Mouse (Mus musculus): Measurements from ENCODE around the gene Camk2d. TPM values are rescaled to one million over a fixed set of nuclear protein-coding genes. Genes with fewer than 3 reads are reported as not detected.
A peak's percentile ranks its signal among the peaks of the same experiment; 100 is the strongest.

Gene Camk2d
- polyA plus RNA-seq, 1 experiment from 2014 or later: 109 TPM

DNA sequence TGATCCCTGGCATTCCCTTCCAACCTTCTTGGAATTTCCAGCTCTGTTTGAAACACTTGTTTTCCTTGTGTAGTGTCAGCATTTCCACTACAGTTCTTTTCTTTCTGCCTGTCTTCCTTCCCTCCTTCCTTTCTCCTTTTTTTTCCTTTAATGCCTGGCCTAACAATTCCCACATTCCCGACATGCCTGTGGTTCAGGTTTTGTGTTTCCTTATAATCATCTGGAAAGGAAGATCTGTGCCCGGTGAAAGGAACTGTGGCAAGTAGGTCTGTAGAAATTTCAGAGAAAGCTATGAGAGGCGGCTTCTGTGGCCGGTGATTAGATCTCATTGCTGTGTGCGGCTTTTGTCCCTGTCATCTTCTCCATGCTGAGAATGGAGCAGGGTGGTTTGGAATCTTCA is 139.1 kb downstream of the Camk2d start:
- no peaks in the 10 kb centered on the region for H3K36me3 ChIP-seq (replicated peaks; ENCODE audit: control insufficient read depth, insufficient read depth)
- no peak overlapping the region for H3K27ac ChIP-seq
- H3K4me1 ChIP-seq (replicated peaks; ENCODE audit: control insufficient read depth, insufficient read depth, low read length): no peaks in the 10 kb centered on the region
- ATAC-seq (ENCODE audit: low FRiP score) (no peak), DNase-seq (ENCODE audit: low spot score) (no peak)
- H3K27me3 ChIP-seq (ENCODE audit: control insufficient read depth, insufficient read depth, low read length): no peaks in the 10 kb centered on the region
- WGBS: 87% methylated on average over 5 of the region's 5 CpGs
- H3K9ac ChIP-seq: no peak overlapping the region
- H3K4me3 ChIP-seq (replicated peaks; ENCODE audit: low read length): no peak overlapping the region
- no peaks in the 10 kb centered on the region for H3K9me3 ChIP-seq (ENCODE audit: control insufficient read depth, low read length)
- H3K4me2 ChIP-seq (replicated peaks): no peak overlapping the region

DNA sequence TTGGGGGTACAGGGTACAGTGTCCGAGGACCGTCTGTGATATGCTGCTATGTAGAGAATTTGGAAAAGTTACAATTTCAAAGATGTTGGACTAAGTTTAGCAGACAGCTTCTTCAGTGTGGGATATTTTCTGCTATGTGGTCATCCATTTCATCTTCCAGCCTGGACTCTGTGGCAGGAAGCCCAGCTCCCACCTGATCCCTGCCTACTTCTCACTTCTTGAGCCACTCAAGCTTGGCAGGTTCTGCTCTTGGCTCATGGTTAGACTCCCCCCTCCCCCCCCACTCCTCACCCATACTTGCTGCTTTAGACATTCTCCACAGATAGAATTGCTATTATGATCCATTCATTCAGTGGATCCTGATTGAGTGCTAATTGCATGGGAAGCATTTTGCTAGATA is 141.0 kb downstream of the Camk2d start:
- ATAC-seq (ENCODE audit: low FRiP score) (no peak), DNase-seq (ENCODE audit: low spot score) (no peak)
- no peaks in the 10 kb centered on the region for H3K36me3 ChIP-seq (replicated peaks; ENCODE audit: control insufficient read depth, insufficient read depth)
- no peaks in the 10 kb centered on the region for H3K4me1 ChIP-seq (replicated peaks; ENCODE audit: control insufficient read depth, insufficient read depth, low read length)
- no peak overlapping the region for H3K9ac ChIP-seq
- no peaks in the 10 kb centered on the region for H3K27me3 ChIP-seq (ENCODE audit: control insufficient read depth, insufficient read depth, low read length)
- no peak overlapping the region for H3K4me2 ChIP-seq (replicated peaks)
- H3K9me3 ChIP-seq (ENCODE audit: control insufficient read depth, low read length): no peaks in the 10 kb centered on the region
- no peak overlapping the region for H3K27ac ChIP-seq
- 99% methylated on average over 2 of the region's 2 CpGs for WGBS
- no peak overlapping the region for H3K4me3 ChIP-seq (replicated peaks; ENCODE audit: low read length)

DNA sequence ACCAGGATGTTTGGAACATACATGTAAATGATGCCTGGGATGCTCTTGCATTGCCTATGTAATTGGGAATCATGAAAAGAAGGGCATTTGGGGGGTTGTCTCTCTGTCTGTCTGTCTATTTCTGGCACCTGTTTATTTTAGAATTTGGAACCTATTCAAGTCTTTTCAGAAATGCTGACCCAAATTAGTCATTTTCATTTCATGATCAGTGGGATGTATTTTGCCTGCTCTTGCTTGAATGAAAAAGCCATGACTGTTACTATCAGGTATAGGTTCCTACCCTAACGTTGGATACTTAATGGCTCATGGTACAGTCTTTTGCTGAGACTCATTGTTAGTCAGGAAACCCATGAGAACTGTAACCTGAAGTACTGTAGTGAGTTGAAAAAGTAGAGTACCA is 144.0 kb downstream of the Camk2d start:
- Histone ChIP-seq H3K9ac (no peak overlapping the region), H3K4me3 (replicated peaks; ENCODE audit: low read length) (no peak overlapping the region), H3K4me1 (replicated peaks; ENCODE audit: control insufficient read depth, insufficient read depth, low read length) (no peaks in the 10 kb centered on the region), H3K4me2 (replicated peaks) (no peak overlapping the region), H3K27me3 (ENCODE audit: control insufficient read depth, insufficient read depth, low read length) (no peaks in the 10 kb centered on the region), H3K27ac (no peak overlapping the region), H3K36me3 (replicated peaks; ENCODE audit: control insufficient read depth, insufficient read depth) (no peaks in the 10 kb centered on the region), H3K9me3 (ENCODE audit: control insufficient read depth, low read length) (no peaks in the 10 kb centered on the region)
- ATAC-seq (ENCODE audit: low FRiP score) (no peak), DNase-seq (ENCODE audit: low spot score) (no peak)
- WGBS: 89% methylated on average over 1 of the region's 1 CpGs

DNA sequence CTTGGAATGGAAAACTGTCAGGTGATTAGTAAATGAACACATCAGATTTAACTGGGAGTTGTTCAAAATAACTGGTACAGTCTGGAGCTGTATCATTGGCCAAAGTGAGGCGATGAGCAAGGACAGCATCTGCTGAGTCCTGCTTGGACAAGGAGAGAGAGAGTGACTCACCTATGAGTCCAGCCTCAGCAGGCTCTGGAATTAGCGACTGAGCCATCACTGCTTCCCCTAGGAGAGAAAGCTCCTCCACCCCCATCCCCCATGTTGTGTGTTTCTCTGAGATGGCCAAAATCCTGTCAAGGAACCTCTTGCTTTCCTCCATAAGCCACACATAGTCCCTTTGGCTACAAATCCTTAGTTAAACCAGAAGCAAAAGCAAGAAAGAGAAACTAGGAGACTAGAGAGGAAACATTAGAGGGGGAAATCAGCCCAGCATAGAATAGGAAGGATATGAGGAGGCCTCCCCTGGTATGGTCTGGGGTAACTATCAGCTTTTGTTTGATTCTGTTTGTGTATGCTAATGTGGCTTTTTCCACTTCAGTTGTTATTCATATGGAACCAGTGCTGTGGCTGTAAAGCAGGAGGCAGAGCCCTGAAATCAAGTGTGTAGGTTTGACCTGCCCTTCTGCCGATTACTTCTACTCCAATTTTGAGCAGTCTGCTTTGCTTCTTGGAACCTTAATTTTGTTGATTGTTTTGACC is 148.5 kb downstream of the Camk2d start:
- Histone ChIP-seq H3K9ac (no peak overlapping the region), H3K27me3 (ENCODE audit: control insufficient read depth, insufficient read depth, low read length) (no peaks in the 10 kb centered on the region), H3K36me3 (replicated peaks; ENCODE audit: control insufficient read depth, insufficient read depth) (no peaks in the 10 kb centered on the region), H3K4me3 (replicated peaks; ENCODE audit: low read length) (no peak overlapping the region), H3K4me2 (replicated peaks) (no peak overlapping the region), H3K4me1 (replicated peaks; ENCODE audit: control insufficient read depth, insufficient read depth, low read length) (peaks cover 14% of the 10 kb centered on the region; the same call in 1 of the 2 replicates), H3K27ac (no peak overlapping the region), H3K9me3 (ENCODE audit: control insufficient read depth, low read length) (no peaks in the 10 kb centered on the region)
- no peak for DNase-seq (ENCODE audit: low spot score)
- no peak for ATAC-seq (ENCODE audit: low FRiP score)
- 42% methylated on average over 3 of the region's 3 CpGs for WGBS

DNA sequence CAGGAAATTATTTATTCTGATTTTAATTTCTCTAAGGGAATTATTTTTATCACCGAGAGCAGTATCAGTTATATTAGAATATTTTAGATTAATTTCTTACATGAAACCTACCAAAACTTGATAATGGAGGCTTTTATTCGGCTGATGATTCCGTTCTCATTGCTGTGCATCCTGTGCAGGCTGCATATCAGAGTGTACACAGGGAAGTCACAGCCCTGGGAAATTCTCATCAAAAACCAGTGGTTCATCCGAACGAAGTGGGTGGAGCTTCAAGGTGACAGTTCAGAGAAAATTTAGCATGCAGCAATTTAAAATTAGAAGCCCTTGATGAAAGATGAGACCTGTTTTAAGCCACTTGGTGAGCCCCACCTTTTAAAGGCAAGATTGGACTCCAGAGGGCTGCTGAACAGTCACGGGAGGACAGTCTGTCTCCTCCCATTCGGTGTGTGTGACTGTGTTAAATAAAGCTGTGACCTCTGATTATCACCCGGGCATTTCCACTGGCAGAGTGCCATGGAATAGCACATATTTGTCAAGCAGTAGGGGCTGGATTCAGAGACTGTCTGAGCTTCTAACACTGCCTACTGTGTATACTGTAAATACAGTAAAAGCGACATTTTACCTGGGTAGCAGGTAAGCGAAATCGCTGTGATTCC is 150.2 kb downstream of the Camk2d start:
- no peak overlapping the region for H3K4me3 ChIP-seq (replicated peaks; ENCODE audit: low read length)
- 0 out of 2 replicates have a peak overlapping the region, but pooled peaks have one; percentile 5 for H3K27ac ChIP-seq
- H3K9me3 ChIP-seq (ENCODE audit: control insufficient read depth, low read length): no peaks in the 10 kb centered on the region
- peaks cover 14% of the 10 kb centered on the region; the same call in 1 of the 2 replicates for H3K4me1 ChIP-seq (replicated peaks; ENCODE audit: control insufficient read depth, insufficient read depth, low read length)
- DNase-seq (ENCODE audit: low spot score) (peak; percentile 49), ATAC-seq (ENCODE audit: low FRiP score) (peak; percentile 24; the same call in 1 of the 2 replicates)
- no peak overlapping the region for H3K4me2 ChIP-seq (replicated peaks)
- H3K27me3 ChIP-seq (ENCODE audit: control insufficient read depth, insufficient read depth, low read length): no peaks in the 10 kb centered on the region
- WGBS: 59% methylated on average over 11 of the region's 11 CpGs
- H3K9ac ChIP-seq: no peak overlapping the region
- no peaks in the 10 kb centered on the region for H3K36me3 ChIP-seq (replicated peaks; ENCODE audit: control insufficient read depth, insufficient read depth)

DNA sequence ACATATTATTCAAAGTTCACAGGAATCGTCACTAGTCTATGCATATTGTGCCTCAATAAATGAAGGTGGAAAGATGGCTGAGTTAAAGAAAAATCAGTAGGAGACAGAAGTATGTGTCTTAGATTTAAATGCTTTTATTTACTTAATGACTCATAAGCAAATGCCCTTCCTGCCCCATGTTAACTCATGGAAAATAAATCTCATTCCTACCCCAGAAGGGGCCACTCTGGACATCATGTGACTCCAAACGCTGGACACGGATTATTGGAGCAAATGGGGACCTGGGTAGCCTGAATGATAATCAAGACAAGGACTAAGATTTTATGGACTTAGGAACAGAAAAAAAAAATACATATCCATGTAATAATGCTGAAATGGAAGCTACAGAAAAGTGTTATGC is 151.5 kb downstream of the Camk2d start:
- H3K27ac ChIP-seq: no peak overlapping the region
- H3K36me3 ChIP-seq (replicated peaks; ENCODE audit: control insufficient read depth, insufficient read depth): no peaks in the 10 kb centered on the region
- WGBS: 87% methylated on average over 3 of the region's 3 CpGs
- no peaks in the 10 kb centered on the region for H3K27me3 ChIP-seq (ENCODE audit: control insufficient read depth, insufficient read depth, low read length)
- no peak overlapping the region for H3K9ac ChIP-seq
- ATAC-seq (ENCODE audit: low FRiP score) (no peak), DNase-seq (ENCODE audit: low spot score) (no peak)
- H3K4me3 ChIP-seq (replicated peaks; ENCODE audit: low read length): no peak overlapping the region
- H3K9me3 ChIP-seq (ENCODE audit: control insufficient read depth, low read length): no peaks in the 10 kb centered on the region
- H3K4me1 ChIP-seq (replicated peaks; ENCODE audit: control insufficient read depth, insufficient read depth, low read length): peaks cover 14% of the 10 kb centered on the region; the same call in 1 of the 2 replicates
- H3K4me2 ChIP-seq (replicated peaks): no peak overlapping the region

- Histone ChIP-seq H3K36me3 (replicated peaks; ENCODE audit: control insufficient read depth, insufficient read depth) (no peaks in the 10 kb centered on the region), H3K9ac (no peak overlapping the region), H3K27me3 (ENCODE audit: control insufficient read depth, insufficient read depth, low read length) (no peaks in the 10 kb centered on the region), H3K4me1 (replicated peaks; ENCODE audit: control insufficient read depth, insufficient read depth, low read length) (0 out of 2 replicates have a peak, but pooled peaks cover 1% of the 10 kb centered on the region), H3K4me2 (replicated peaks) (no peak overlapping the region), H3K4me3 (replicated peaks; ENCODE audit: low read length) (no peak overlapping the region), H3K27ac (no peak overlapping the region), H3K9me3 (ENCODE audit: control insufficient read depth, low read length) (no peaks in the 10 kb centered on the region)
- WGBS: 81% methylated on average over 7 of the region's 7 CpGs
- DNase-seq (ENCODE audit: low spot score): no peak
- ATAC-seq (ENCODE audit: low FRiP score): no peak
Measured at GRCm38 (mm10) chr3:126751377-126752098, 155.4 kb downstream of the Camk2d start.

DNA sequence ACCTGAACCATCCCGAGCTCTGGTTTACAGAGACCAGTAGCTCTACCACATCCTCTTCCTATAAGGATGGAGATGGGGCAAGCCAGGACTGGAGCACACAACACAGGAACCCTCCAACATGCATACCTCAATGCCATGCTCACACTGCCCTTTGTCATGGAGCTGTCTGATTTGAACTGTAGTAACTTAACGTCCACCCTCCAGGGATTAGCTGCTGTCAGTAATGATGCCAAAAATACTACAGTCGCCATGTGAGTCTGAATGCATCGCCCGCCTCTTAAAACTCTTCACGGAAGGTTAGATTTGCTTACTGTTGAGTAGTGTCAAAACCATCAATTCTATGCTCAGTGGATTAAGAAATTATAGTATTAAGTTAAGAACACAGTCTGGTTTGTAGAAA is 156.9 kb downstream of the Camk2d start:
- no peak for ATAC-seq (ENCODE audit: low FRiP score)
- Histone ChIP-seq H3K4me1 (replicated peaks; ENCODE audit: control insufficient read depth, insufficient read depth, low read length) (no peaks in the 10 kb centered on the region), H3K9ac (no peak overlapping the region), H3K4me2 (replicated peaks) (no peak overlapping the region), H3K27ac (no peak overlapping the region), H3K4me3 (replicated peaks; ENCODE audit: low read length) (no peak overlapping the region), H3K9me3 (ENCODE audit: control insufficient read depth, low read length) (no peaks in the 10 kb centered on the region), H3K27me3 (ENCODE audit: control insufficient read depth, insufficient read depth, low read length) (no peaks in the 10 kb centered on the region), H3K36me3 (replicated peaks; ENCODE audit: control insufficient read depth, insufficient read depth) (no peaks in the 10 kb centered on the region)
- no peak for DNase-seq (ENCODE audit: low spot score)
- 86% methylated on average over 6 of the region's 6 CpGs for WGBS

GRCm38 (mm10) chr3:126758398-126758797 is 162.3 kb downstream of the Camk2d start:
- Histone ChIP-seq H3K4me1 (replicated peaks; ENCODE audit: control insufficient read depth, insufficient read depth, low read length) (no peaks in the 10 kb centered on the region), H3K9ac (no peak overlapping the region), H3K27me3 (ENCODE audit: control insufficient read depth, insufficient read depth, low read length) (no peaks in the 10 kb centered on the region), H3K27ac (no peak overlapping the region), H3K9me3 (ENCODE audit: control insufficient read depth, low read length) (no peaks in the 10 kb centered on the region), H3K4me2 (replicated peaks) (no peak overlapping the region), H3K36me3 (replicated peaks; ENCODE audit: control insufficient read depth, insufficient read depth) (no peaks in the 10 kb centered on the region), H3K4me3 (replicated peaks; ENCODE audit: low read length) (no peak overlapping the region)
- no peak for DNase-seq (ENCODE audit: low spot score)
- ATAC-seq (ENCODE audit: low FRiP score): no peak
- 85% methylated on average over 1 of the region's 1 CpGs for WGBS
